Mouse (Mus musculus): ENCODE measurements around the gene Rfc2.

Gene Rfc2

GRCm38 (mm10) chr5:134565696-134566095 lies 15.5 kb upstream of the Rfc2 start:
- no peak for DNase-seq (ENCODE audit: low read depth)

- DNase-seq (ENCODE audit: low read depth) = no peak
Observed at GRCm38 (mm10) chr5:134567445-134567844, 13.7 kb upstream of the Rfc2 start.

DNA sequence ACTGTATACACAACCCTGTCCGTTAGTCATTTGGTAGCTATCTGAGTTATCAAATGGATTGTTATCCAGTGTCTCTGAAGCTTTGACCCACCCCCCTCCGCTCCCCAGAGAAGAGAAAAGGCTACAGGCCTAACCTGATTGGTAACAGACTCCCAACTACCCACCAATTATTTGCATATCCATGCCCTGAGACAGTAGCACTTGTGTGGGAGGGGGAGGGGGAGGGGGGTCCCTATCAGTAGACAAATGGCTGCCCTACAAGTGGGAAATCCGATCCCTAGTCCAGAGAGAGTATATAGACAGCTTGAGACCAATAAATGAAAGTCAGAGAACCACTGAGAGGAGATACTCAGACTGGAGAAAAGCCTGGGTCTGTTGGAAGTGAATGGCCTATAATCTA lies 13.1 kb upstream of the Rfc2 start:
- DNase-seq (ENCODE audit: low read depth) = no peak

- no peak for DNase-seq (ENCODE audit: low read depth)
Observed at GRCm38 (mm10) chr5:134568964-134569491, 12.1 kb upstream of the Rfc2 start.

DNA sequence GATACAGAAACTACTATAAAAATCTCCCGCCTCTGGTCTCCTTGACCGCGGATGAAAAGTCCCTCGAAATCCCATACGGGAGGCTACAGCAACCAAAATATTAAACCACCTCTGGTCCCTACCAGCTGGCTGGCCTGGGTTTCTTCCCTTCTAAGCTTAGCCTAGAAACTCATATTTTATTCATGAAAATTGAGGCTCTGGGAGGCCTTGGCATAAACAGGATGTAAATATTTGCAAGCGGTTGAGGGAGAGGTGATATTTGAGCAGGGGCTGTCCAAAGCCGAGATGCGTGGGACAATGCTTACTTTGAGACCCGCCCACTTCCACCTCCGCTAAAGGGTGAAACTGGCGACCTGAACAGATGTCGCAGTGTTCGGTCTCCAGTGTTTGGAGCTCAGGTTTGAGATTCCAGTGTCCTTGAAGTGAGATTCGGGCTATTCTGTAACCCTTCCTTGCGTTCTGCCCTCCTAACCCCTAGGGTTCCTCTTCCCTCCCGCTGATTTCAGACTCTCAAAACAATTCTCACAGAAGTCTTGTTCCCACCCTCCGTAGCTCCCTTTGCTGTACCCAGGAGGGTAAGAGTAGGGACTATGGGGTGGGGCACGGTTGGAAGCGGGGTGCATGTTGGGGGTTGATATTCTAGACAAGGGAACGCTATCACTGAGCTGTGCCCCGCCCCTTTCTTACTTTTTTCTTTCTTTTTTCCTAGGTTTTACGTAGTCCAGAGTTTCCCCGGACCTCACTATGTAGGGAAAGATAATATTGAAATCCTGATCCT lies 9.2 kb upstream of the Rfc2 start:
- DNase-seq (ENCODE audit: low read depth) = peak; percentile 54

DNA sequence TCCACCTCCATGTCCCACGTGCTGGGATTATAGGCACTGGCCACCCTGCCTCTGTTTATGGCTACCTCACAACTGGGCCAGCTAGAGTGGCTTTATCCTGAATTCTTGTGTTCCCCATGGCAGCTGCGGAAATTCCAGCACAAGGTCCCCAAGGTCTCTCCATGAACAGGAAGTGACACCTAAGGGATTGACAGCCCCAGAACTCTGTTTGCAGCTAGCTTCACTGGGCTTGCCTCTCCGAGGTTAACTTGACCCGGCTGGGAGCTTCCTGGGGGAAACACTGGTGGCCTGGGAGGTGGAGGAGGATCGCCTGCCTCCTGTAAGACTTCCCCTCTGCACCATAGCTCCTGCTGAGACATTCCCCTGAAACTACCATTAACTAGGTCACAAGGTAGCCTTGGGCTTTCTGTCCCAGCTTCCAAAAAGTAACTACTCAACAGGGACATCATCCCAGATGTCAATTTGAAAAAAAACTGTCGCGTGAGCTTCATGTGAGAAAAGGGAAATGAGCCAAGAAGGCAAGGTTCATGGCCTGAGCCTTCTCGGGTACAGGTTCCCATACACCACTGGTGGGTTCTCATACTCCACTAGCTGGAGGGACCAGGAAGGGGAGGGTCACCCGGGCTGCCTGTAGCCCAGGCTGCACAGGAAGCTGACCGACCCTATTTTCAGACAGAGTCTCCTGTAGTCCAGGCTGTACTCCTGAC lies 8.5 kb upstream of the Rfc2 start:
- no peak for DNase-seq (ENCODE audit: low read depth)

- DNase-seq (ENCODE audit: low read depth) = no peak
Observed at GRCm38 (mm10) chr5:134575833-134576232, 5.3 kb upstream of the Rfc2 start.

DNA sequence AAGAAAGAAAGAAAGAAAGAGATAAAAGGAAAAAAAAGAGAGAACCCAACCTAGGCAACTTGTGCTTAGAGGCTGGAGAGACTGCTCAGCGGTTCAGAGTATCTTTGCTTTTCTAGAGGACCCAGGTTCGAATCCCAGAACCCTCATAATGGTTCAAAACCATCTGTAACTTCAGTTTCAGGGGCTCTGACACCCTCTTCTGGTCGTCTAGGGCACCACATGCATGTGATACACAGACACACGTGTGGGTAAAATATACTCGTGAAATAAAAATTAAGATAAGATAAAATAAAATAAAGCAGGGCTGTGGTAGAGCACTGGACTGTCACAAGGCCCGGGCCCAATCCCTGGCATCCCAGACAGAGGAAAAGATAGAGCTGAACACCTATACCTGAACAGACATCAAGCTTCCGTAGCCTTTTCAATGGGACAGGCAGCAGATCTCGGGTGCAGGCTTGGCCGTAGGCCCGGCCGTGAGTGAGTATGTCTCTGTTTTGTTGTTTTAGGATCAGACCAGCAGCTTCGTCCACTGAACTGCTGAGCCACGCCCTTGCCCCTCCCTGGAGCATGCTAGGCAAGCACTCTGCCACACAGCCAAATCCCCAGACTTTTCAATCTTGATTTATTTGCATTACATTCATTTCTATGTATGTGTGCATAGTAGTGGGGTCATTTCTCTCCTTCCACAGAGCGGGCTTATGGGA lies 4.5 kb upstream of the Rfc2 start:
- DNase-seq (ENCODE audit: low read depth) = no peak

- no peak for DNase-seq (ENCODE audit: low read depth)
Observed at GRCm38 (mm10) chr5:134577534-134577933, 3.6 kb upstream of the Rfc2 start.

GRCm38 (mm10) chr5:134579135-134579534 lies 2.0 kb upstream of the Rfc2 start:
- DNase-seq (ENCODE audit: low read depth) = no peak

DNA sequence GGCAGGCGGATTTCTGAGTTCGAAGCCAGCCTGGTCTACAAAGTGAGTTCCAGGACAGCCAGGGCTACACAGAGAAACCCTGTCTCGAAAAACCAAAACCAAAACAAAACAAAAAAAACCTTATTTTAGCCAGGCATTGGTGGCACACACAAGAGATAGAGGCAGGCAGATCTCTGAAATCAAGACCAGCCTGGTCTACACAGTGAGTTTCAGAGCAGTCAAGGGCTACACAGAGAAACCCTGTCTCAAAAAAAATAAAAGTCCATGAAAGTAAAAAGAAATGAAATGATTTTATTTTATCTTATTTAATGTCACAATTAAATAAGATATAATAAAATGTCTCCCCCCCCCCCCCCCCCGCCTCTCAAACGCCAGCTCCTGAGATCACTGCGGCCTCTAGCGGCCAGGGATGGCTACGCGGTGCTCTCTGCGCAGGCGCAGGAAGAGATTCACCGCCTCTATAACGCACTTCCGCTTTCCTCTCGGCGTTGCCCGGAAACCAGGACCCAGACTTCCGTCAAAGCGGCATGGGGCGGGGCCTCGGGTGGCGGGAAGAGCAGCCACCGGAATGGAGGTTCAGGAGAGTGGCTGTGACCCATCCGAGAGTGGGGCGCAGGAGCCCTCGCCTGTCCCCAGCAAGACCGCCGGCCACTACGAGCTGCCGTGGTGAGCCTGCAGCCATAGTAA lies 1.2 kb downstream of the Rfc2 start:
- peak; percentile 79 for DNase-seq (ENCODE audit: low read depth)

DNA sequence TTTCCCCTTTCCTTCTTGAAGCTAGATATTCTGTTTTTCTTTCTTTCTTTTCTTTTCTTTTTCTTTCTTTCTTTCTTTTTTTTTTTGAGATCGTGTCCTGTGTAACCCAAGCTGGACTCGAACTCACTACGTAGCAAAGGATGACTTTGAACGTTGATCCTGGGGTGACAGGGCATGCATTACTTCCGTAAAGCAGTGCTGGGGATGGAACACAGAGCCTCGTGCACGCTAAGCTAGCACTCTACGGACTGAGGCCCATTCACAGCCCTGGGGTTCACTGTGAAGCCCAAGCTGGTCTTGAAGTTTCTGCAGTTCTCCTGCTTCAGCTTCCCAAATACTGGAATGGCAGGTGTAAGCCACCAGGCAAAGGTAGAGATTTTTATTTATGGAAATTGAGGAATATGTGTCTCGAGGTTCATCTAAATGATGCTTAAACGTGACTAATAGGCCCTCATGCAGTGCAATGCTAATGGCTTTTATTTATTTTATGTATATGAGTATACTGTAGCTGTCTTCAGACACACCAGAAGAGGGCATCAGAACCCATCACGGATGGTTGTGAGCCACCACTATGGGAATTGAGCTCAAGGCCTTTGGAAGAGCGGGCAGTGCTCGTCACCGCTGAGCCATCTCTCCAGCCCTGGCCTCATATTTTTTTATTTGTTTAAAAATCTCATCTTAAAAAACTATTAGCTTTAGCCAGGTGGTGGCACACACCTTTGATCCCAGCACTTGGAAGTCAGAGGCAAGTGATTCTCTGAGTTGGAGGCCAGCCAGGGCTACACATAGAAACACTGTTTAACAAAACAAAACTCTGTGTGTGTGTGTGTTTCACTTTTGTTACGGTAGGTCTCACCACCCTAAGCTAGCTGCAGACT lies 2.1 kb downstream of the Rfc2 start:
- no peak for DNase-seq (ENCODE audit: low read depth)

DNA sequence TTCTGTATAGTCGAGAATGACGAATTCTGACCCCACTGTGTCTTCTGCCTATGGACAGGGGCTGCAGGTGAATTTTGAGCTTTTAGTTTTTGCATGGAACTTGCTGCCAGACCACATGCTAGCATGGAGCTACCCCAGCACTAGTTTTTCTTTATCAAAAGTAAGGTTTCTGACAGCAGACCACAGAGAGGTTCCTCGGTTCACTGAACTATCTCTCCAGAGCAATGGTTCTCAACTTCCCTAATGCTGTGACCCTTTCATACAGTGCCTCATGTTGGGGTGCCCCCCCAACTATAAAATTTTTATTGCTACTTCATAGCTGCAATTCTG lies 2.7 kb downstream of the Rfc2 start:
- DNase-seq (ENCODE audit: low read depth) = no peak

DNA sequence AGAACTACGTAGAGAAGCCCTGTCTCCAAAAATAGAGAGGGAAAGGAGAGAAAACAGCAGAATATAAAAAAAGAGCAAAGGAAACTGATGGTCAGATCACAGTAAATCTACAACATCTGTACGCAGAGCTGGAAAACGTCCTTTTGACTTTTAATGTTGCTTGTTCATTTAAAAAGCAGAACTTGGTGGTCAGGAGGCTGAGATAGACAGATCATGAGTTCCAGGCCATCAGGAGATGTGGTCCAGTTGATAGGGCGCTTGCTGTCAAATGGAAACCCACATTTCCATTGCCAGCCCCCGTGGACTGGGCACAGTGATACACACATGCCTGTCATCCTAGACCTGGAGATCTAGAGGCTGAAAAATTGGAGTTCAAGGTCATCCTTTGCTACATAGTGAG lies 3.6 kb downstream of the Rfc2 start:
- no peak for DNase-seq (ENCODE audit: low read depth)

DNA sequence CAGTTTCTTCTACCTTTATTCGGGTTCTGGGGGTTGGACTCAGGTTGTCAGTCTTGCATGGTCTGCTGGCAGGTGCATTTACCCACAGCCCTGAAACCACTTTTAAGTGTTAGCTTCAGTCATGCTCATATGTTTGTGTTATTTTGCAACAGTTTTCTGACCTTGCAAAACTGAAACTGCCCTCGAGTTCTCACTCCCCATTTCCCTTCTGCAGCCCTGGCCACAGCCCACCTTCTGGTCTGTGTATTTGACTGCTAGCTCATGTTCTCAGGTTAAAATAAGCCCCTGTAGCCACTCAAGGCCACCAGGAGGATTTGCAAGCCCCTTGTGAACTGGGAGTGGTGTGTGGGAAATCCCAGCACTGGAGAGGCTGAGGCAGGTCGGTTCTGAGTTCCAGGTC lies 8.7 kb downstream of the Rfc2 start:
- DNase-seq (ENCODE audit: low read depth) = no peak

GRCm38 (mm10) chr5:134592026-134592581 lies 10.9 kb downstream of the Rfc2 start:
- no peak for DNase-seq (ENCODE audit: low read depth)

- no peak for DNase-seq (ENCODE audit: low read depth)
Observed at GRCm38 (mm10) chr5:134593093-134593492, 11.9 kb downstream of the Rfc2 start.

- no peak for DNase-seq (ENCODE audit: low read depth)
Observed at GRCm38 (mm10) chr5:134597711-134598110, 16.5 kb downstream of the Rfc2 start.

DNA sequence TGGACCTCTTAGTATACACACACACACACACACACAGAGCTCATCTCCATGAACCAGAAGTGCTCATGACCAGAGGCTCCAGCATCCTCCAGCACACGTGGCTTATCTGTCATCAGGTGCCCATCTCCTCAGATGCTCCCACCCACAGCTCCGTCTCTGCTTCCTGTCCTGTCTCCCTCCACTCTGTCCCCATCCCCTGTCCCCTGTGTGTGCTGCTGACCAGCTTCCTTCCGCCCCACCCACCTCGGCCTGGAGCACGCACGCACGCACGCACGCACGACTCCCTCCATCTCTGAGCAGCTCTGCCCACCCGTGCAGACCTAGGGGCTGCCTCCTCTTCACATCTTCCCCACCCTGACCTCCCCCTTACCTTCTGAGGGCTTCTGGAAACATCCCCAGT lies 23.2 kb downstream of the Rfc2 start:
- no peak for DNase-seq (ENCODE audit: low read depth)

- no peak for DNase-seq (ENCODE audit: low read depth)
Observed at GRCm38 (mm10) chr5:134606314-134606713, 25.1 kb downstream of the Rfc2 start.

DNA sequence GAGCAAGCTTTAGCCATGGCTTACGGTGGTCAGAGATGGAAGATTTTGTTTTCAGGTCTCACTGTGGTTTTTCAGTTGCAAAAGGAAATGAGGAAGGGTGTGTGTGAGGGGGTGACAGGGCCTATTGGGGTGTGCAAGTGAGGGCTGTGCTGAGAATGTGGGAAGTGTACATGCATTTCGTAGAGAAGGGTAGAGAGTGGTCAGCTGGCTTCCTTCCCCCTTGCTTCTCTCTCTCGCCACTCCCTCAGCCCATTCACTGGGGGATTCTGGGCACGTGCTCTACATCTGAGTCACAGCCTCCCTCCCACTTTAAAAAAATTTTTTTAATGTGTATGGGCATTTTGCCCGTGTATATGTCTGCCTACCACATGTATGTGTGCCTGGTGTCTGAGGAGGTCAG lies 26.0 kb downstream of the Rfc2 start:
- DNase-seq (ENCODE audit: low read depth) = no peak

Data from fibroblast of lung, adult 2 months (primary cell).